Mouse (Mus musculus): ENCODE data around the gene Rasal3.

Rasal3 gene

GRCm38 (mm10) chr17:32403417-32403816 is at the start of gene Rasal3:
Gene Rasal3, minus strand, starts transcription at chr17:32403583.
- DNase-seq, result no peak

- peak; percentile 24 for DNase-seq
Measured at GRCm38 (mm10) chr17:32452482-32452881, 49.1 kb upstream of the Rasal3 start, which contains the start of gene Cyp4f39. Gene Cyp4f39, plus strand, starts transcription at chr17:32452723.

GRCm38 (mm10) chr17:32450844-32451537 is 47.6 kb upstream of the Rasal3 start:
- DNase-seq, result no peak

GRCm38 (mm10) chr17:32449042-32449441 is 45.7 kb upstream of the Rasal3 start:
- DNase-seq, result no peak

- DNase-seq, result no peak
Measured at GRCm38 (mm10) chr17:32447195-32447594, 43.8 kb upstream of the Rasal3 start.

- DNase-seq, result peak; percentile 8
Measured at GRCm38 (mm10) chr17:32445016-32445415, 41.6 kb upstream of the Rasal3 start.

GRCm38 (mm10) chr17:32443245-32443644 is 39.9 kb upstream of the Rasal3 start:
- no peak for DNase-seq

GRCm38 (mm10) chr17:32437106-32437505 is 33.7 kb upstream of the Rasal3 start:
- DNase-seq, result no peak

- DNase-seq, result no peak
Measured at GRCm38 (mm10) chr17:32435151-32435550, 31.8 kb upstream of the Rasal3 start.

GRCm38 (mm10) chr17:32434324-32434723 is 30.9 kb upstream of the Rasal3 start:
- peak; percentile 34 for DNase-seq

GRCm38 (mm10) chr17:32431972-32432371 is 28.6 kb upstream of the Rasal3 start:
- DNase-seq, result no peak

GRCm38 (mm10) chr17:32426610-32427009 is 23.2 kb upstream of the Rasal3 start:
- no peak for DNase-seq

- no peak for DNase-seq
Measured at GRCm38 (mm10) chr17:32424034-32424433, 20.7 kb upstream of the Rasal3 start, which contains the start of gene Pglyrp2. Gene Pglyrp2, minus strand, starts transcription at chr17:32424167.

- DNase-seq, result no peak
Measured at GRCm38 (mm10) chr17:32420781-32421180, 17.4 kb upstream of the Rasal3 start.

GRCm38 (mm10) chr17:32419989-32420388 is 16.6 kb upstream of the Rasal3 start:
- no peak for DNase-seq

- no peak for DNase-seq
Measured at GRCm38 (mm10) chr17:32416771-32417170, 13.4 kb upstream of the Rasal3 start.

- DNase-seq, result no peak
Measured at GRCm38 (mm10) chr17:32415417-32416020, 12.1 kb upstream of the Rasal3 start.

GRCm38 (mm10) chr17:32411898-32412297 is 8.5 kb upstream of the Rasal3 start:
- no peak for DNase-seq

GRCm38 (mm10) chr17:32402779-32403157 is 615 bp downstream of the Rasal3 start:
- no peak for DNase-seq

GRCm38 (mm10) chr17:32402011-32402778 is 1.2 kb downstream of the Rasal3 start:
- no peak for DNase-seq

GRCm38 (mm10) chr17:32396266-32396665 is 7.1 kb downstream of the Rasal3 start:
- no peak for DNase-seq

GRCm38 (mm10) chr17:32393944-32394343 is 9.4 kb downstream of the Rasal3 start:
- no peak for DNase-seq

- DNase-seq, result peak; percentile 97
Measured at GRCm38 (mm10) chr17:32389101-32389659, 14.2 kb downstream of the Rasal3 start, which contains the start of gene Wiz. Gene Wiz, minus strand, starts transcription at chr17:32389439.

Measured in lung, postnatal 14 days (tissue).